Mouse (Mus musculus) T-helper 1 cell (primary cell): Measurements from ENCODE around the gene Fam107b.

Experiments used
- in situ Hi-C: fragments of 300-600 bp; cut with MboI, MseI; formaldehyde crosslinking; loops from one replicate; pipeline ENCODE4 v1.15.1; 2025; ENCODE audit warnings: high pct_unique_total_duplicates

The Fam107b gene

GRCm38 (mm10) chr2:3739351-3739961, 169.2 kb downstream of the Fam107b start:
- in situ Hi-C loops = no loop called here

DNA sequence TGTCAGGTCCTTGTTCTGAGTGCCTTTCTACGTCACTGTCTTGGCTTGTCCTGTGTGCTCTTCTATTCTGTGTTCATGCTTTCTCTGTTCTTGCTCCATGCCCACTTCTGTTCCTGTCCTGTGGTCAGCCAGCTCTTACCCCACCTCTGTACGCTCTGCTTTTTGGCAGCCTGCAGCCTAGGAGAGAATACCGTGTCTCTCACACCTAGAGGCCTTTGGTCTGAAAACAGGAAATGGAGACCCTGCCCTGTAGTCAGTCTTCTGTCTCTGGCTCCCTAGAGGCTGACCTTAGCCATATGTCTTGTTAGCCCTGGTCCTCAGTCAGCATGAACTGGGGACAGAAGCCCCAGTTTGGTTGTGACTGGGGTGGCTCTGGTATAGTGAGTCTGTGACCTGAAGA, 170.0 kb downstream of the Fam107b start:
- in situ Hi-C loops = no loop called here

DNA sequence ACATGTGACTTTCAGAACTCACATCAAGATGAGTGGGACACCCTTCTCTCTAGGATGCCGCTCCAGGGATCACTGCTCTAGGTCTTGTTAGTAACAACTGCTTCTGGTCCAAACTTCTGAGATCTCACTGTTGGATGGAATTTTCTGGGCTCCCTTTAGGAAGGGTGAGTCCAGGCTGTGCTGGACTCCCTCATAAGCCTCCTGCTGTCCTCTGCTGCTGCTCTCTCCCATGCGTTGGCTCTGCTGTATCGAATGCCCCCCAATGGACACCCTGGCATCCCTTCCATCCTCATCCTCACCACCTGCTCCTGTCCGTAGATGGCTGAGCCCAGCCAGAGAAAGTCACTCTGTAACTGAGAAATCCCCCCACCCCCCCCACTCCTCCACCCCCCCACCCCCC, 170.4 kb downstream of the Fam107b start:
- in situ Hi-C loops = no loop called here

DNA sequence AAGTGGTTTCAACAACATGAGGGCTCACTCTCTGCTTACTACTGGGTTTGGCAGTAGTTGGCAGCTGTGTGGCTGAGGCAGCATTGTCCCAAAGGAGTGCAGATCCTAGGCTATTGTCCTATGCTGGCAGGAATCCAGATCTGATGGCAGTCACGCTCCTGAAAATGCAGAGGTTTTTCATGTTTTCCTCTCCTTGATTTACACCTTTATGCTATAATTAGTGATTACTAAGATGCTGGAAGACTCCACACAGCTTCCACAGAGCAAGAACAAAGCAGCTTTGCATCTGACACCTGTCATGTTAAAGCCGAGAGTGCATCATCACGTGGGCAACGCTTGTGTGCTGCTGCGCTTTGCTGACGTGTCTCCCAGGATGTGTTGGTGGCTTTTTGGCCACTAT, 172.2 kb downstream of the Fam107b start:
- in situ Hi-C loops = no loop called here

GRCm38 (mm10) chr2:3745041-3745440, 174.8 kb downstream of the Fam107b start:
- in situ Hi-C loops = no loop called here

DNA sequence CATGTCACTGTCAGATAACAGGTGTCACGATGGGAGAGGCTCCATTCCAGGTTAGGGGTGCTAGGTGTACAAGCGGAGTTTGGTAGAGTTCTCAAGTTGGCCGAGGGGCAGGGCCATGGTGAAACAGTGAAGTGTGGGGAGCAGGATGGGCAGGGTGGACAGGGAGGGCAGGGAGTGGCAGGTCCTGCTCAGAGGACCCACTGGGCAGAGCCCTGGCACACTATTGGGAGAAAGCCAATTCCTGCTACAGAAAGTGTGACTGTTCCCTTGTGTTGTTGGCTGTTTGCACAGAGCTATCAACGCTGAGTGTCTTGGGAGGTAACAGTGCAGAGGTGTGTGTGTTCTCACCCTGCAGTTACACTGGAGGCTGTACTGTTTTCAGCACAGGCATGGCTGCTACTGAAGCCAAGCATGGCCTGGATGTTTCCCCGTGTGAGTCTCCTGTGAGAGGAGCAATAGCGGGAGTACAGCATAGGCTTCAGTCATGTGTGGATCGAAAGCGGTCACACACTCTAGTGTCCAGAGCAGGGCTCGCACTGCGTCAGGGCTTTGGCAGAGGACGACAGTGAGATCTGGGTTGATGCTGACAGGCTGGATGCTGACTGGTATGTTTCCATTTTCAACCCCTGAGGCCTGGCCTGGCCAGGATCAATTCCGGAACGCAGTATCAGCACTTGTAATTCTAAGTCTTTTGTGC, 175.8 kb downstream of the Fam107b start:
- in situ Hi-C loops = no loop called here

DNA sequence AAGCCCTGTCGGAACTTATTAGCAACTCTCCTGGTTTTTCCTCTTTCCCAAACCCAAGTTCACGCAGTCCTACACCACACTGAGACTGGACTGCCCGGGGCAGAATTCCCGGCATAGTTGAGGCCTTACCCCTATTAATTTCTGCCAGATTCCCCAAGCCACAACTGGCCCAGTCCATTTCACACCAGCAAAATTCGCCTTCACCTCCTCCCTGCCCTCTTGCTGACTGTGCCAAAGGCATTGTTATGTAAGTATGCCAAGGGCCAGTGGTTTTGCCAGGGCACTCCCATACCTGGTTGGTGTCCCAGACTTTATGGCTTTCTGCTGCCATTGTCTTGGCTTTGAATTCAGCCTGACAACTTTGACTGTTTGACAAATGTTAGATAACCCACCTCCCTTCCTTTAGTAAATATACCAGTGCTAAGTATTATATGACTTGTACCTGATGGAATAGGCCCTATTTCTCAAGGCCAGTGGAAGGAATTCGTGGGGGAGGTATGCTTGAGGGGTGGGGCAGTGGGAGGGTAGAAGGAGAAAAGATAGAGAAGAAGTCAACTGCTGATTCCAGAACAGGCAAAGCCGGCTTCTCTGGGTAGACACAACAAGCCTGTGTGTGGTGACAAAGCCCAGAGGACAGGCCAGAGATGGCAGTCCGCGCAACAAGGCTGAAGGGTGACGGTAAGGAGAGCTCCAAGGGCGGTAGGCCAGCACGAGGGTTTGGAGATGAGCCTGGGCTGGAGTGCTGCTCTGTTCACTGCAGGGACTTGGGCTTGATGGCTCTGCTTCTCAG, 178.6 kb downstream of the Fam107b start:
- in situ Hi-C loops = no loop called here

- in situ Hi-C loops = no loop called here
These were observed 179.3 kb downstream of the Fam107b start for GRCm38 (mm10) chr2:3749504-3750024.

- in situ Hi-C loops = no loop called here
These were observed 179.8 kb downstream of the Fam107b start for GRCm38 (mm10) chr2:3750126-3750525.

- in situ Hi-C loops = no loop called here
These were observed 182.1 kb downstream of the Fam107b start for GRCm38 (mm10) chr2:3752365-3752764.

DNA sequence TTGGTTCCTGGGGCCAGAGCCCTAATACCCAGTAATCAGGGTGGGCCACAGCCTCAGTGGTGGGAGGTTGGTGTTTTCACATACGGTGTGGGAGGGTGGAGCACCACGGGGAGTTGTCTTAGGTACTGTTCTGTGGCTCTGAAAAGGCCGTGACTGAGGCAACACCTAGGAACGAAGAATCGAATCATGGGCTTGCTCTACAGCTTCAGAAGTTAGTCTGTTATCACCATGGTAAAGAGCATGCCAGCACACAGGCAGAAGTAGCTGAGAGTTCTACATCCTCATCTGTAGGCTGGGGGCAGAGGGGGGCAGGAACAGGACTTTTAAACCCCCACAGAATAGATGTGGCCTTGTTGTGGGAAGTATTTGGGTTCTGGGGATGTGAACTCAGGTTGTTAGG, 182.6 kb downstream of the Fam107b start:
- in situ Hi-C loops = no loop called here

DNA sequence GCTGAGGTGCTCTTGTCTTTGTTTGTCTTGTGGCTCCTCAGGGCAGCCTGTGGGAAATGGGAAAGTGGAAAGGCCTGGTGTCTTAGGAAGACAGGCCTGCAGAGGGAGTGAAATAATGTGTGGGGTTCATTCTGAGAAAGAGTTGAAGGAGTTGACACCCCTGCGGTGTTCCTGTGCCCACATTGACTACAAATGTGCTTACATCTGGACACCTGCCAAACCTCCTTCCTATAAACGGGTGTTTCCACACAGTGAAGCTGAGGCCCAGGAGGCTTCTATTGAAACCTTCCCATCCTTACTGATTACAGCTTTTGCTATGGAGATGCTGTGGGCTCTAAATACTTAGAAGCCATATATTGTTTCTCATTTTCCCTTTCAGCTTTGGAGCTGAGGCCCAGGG, 183.5 kb downstream of the Fam107b start:
- in situ Hi-C loops = no loop called here

DNA sequence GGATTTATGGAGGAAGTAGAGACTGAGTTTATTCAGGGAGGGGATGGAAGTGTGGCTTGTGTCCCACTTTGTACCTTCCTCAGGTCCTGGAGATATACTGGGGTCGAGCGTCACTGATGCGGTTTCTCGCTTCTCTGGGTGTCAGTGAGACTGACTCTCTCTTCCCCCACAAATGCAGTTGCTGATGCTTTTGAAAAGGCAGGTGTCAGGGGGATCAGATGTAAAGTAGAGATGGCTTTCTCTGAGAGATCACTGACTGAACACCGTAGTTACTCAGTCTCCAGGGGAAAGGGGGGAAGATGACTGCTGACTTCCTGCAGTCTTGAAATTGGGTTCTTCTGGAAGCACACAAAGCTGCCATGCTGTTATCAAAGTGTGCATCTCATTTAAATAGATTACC, 185.6 kb downstream of the Fam107b start:
- in situ Hi-C loops = no loop called here

DNA sequence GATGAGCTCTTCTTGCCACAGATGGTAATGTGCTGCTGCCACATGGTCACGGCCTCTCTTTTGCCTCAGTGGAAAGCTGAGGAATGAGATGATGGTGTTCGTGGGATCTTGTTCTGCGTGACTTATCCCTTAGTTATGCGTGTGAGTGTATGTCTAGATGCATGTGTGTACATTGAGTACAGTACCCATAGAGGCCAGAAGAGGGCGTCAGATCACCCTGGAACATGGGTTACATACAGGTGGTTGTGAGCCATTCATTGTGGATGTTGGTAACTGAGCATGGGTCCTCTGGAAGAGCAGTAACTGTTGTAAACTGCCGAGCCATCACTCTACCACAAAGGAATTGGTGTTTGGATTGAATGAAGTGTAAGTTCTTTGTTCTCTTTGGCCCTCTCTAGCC, 188.1 kb downstream of the Fam107b start:
- in situ Hi-C loops = no loop called here

GRCm38 (mm10) chr2:3760234-3760836, 190.0 kb downstream of the Fam107b start:
- in situ Hi-C loops = loop anchor here (5.0 kb wide), 1 partner anchor 33 kb away; no protein-coding TSS in a partner anchor

DNA sequence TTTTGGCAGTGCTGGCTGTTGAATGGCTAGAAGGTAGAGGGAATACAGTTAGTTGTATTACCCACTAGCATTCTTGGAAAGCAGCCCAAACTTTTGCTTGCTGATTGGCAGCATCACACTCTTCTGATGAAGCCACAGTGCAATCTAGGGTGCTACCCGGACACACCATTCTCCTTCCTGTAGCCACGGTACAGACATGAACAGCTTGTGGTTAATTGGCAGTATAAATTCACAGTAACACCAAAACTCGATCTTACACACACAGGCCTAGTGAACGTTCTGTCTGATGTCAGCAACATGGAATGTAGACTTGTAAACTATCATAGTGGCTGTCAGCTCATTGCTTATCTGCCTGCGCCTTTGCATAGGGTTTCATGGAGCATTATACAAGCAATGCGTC, 193.8 kb downstream of the Fam107b start:
- in situ Hi-C loops = loop anchor here (5.0 kb wide), 1 partner anchor 37 kb away; no protein-coding TSS in a partner anchor

DNA sequence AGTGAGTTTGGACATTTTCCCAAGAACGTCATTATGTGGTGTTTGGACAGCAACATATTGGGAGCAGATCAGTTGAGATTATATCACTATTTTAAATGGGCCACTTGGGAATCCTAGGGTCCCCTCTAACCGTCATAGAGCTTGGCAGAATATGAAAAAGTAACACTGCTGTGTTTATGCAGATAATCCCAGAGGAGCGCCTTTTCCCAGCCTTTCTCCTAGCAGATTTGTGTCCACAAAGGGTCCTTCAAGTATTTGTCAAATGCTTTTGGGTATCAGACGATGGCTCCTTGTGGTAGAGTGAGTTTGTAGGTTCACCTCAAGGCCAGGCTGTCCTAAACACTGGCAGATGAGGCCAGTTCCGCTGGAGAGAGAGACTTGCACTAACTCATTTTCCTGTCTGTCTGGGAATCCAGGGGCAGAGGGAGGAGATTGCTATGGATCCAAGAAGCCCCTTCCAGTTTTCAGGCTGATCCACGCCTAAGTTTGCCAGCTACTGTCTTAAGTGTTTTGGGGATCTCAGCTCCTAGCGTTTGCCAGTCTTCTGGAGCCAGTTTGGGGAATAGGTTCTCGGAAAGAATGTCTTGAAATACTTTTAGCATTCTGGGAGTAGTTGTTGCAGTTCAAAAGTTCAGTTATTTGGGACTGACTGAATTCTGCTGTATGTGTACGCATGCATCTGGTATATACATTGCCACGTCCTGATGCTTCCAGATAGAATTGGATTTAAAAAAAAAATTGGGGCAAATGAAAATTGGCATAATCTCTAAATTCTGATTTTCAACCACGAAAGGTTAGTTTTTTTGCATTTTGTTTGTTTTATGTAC, 195.9 kb downstream of the Fam107b start:
- in situ Hi-C loops = no loop called here

DNA sequence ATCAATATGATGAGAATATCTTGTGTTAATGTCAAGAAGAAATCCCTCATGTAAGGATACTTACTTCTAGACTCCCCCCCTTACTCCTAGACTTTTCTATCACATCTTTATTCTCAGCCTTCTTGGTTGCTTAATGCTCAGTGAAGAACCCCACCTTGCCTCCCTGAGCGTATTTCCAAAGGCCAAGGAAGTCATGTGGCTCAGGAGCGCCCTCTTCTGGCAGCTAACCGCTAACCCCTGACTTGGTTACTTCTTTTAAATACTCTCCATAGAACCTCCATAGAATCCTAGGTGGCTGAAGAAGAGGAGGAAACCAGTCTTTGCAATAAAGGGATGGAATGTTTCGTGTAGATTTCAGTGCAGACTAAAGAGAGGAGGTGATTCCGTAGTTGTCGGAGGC, 199.0 kb downstream of the Fam107b start:
- in situ Hi-C loops = no loop called here

DNA sequence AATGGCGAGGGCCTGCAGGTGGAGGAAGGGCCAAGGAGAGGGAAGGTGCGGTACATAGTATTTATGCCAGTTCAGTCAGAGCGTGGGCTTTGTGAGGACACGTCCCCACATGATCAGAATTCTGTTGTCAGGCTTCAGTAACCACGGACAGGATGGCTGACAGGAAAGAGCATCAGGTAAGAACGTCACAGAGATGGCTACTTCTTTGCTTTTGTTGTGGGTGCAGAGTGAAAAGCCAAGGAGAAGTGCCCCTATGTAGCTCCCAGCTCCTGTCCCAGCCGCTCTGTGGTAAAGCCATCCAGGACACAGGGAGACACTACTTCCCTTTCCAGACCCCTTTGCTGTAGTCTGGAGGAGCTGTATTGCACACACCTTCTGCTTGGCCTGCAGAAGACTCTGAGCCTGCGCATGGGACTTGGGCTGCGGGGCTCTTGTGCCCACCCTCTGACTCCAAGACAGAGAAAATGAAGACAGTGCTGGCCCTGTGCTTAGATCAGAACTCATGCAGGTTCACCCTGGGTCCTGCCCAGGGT, 199.6 kb downstream of the Fam107b start:
- in situ Hi-C loops = no loop called here

DNA sequence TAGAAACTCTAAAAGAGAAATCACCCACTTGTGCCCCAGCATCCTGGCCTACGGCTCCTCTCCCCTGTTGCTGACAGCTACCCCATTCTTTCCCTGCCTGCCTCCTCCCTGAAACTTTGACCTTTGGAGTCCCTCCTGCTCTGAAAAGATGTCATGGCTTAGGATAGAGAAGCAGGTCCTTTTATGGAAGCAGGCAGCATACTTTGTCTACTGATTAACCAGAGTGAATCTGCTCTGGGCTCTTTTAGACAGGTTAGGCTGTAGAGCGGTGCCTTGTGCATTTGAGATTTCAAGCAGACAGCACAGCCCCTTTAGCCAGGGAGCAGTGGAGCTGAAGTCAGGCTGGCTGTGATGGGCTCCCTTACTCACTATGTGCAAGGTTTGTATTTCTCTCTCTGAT, 200.1 kb downstream of the Fam107b start:
- in situ Hi-C loops = no loop called here

DNA sequence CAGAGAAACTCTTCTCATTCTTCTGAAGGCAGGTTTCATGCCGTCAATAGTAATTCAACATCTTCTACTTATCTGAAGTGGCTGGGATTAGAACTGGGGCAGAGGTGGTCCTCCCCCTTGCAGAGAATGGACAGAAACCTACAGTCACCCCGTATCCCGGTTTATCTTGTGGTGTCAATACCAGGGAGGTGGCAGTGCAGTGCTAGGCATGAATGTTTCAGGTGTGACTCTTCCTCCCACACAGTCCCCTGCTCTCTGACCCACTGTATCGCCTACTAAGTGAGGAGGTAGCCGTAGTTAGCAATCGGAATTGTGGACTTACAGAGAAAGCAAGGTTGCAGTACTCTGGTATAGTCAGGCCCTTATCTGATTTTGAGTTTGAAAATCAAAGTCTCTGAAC, 201.2 kb downstream of the Fam107b start:
- in situ Hi-C loops = no loop called here
